Mouse (Mus musculus) heart, embryonic 12.5 days (tissue): ENCODE results near the gene Bmpr1b. TPM values are rescaled to one million over a fixed set of nuclear protein-coding genes. Genes with fewer than 3 reads are reported as not detected.

Experiments used
- ATAC-seq: fragments of 200-750 bp; cut with Nextera tagmentation; 2 replicates; pipeline ENCODE4 v1.8.0; 2017; ENCODE audit warnings: moderate TSS enrichment, moderate library complexity; ENCODE audit not compliant: insufficient number of reproducible peaks, low FRiP score
- H3K27ac ChIP-seq: fragments of 300-500 bp; sonication (generic); 2 replicates; pipeline ENCODE4 v1.5.1; 2016; ENCODE audit warnings: mild to moderate bottlenecking, moderate library complexity; ENCODE audit not compliant: poor library complexity, severe bottlenecking
- H3K27me3 ChIP-seq: fragments of 300-500 bp; sonication (generic); replicated peaks from 2 replicates; pipeline ENCODE4 v1.6.1; 2016; ENCODE audit warnings: mild to moderate bottlenecking, moderate library complexity
- H3K36me3 ChIP-seq: fragments of 300-500 bp; sonication (generic); 2 replicates; pipeline ENCODE4 v1.6.1; 2016; ENCODE audit warnings: mild to moderate bottlenecking, moderate library complexity
- H3K4me1 ChIP-seq: fragments of 300-500 bp; sonication (generic); replicated peaks from 2 replicates; pipeline ENCODE4 v1.6.1; 2016; ENCODE audit warnings: mild to moderate bottlenecking
- H3K4me2 ChIP-seq: fragments of 300-500 bp; sonication (generic); 2 replicates; pipeline ENCODE4 v1.6.1; 2016; ENCODE audit warnings: mild to moderate bottlenecking, moderate library complexity
- H3K4me3 ChIP-seq: fragments of 300-500 bp; sonication (generic); 2 replicates; pipeline ENCODE4 v1.5.1; 2016; ENCODE audit warnings: mild to moderate bottlenecking
- H3K9ac ChIP-seq: fragments of 300-500 bp; sonication (generic); 2 replicates; pipeline ENCODE4 v1.6.1; 2016; ENCODE audit warnings: mild to moderate bottlenecking, moderate library complexity
- H3K9me3 ChIP-seq: fragments of 300-500 bp; sonication (generic); replicated peaks from 2 replicates; pipeline ENCODE4 v1.6.1; 2016; ENCODE audit warnings: mild to moderate bottlenecking, moderate library complexity
- WGBS: fragments of 180-500 bp; shearing (Covaris S2); methylation state at CpG from one replicate; pipeline ENCODE4 v1.1.7; 2016; 5-methylcytosine and 5-hydroxymethylcytosine counted together
- polyA plus RNA-seq: library from polyadenylated mRNA; unstranded; fragments of >200 nt; fragmentation: Nextera tagmentation; extraction: Ambion mirVana; gene quantifications from 2 replicates; pipeline ENCODE4 v1.2.1, GENCODE M21; 2016

Gene Bmpr1b
- polyA plus RNA-seq, 1 experiment from 2014 or later, result 1.8 TPM

DNA sequence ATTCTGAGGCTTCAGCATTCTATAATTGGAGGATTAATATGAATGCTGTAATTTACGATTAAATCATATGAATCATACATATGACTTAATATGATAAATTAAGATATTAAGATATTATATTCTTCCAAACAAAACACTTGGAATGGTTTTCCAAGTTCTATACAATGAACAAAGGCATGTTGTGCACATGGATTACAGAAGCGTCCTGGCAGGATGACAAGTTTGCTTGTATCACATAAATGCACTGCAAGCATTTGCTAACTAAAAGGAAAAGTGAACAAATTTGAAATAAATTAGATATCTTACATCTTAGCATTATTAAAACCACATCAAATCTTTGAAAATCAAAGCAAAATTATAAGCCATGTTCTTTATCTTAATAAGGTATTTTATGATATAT is 222.4 kb downstream of the Bmpr1b start:
- H3K36me3 ChIP-seq, result no peaks in the 10 kb centered on the region
- H3K9ac ChIP-seq, result no peak overlapping the region
- no peaks in the 10 kb centered on the region for H3K4me1 ChIP-seq
- no peaks in the 10 kb centered on the region for H3K27me3 ChIP-seq
- no peak overlapping the region for H3K4me3 ChIP-seq
- H3K4me2 ChIP-seq, result no peak overlapping the region
- 88% methylated on average over 2 of the region's 2 CpGs for WGBS
- H3K27ac ChIP-seq, result no peak overlapping the region
- H3K9me3 ChIP-seq, result no peaks in the 10 kb centered on the region
- ATAC-seq, result no peak

DNA sequence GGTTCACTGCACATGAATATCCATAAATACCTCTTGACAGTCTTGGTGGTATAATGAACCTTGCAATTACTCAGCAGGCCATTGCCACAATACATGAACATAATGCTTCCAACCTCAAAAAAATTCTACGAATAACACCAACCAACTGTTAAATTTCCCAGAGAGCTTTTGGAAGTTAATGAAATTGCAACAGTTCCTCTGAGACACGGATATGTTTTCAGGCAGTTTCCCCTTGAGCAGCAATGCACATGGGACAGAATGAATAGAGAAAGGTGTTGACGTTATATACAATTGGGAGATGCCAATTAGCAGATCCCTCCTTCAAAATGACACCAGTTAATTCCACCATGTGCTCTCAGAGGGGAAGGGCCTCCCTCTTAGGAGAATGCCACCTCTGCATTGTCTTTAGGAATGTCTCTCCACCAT is 225.9 kb downstream of the Bmpr1b start:
- Histone ChIP-seq H3K27ac (no peak overlapping the region), H3K9ac (no peak overlapping the region), H3K9me3 (no peaks in the 10 kb centered on the region), H3K4me1 (no peaks in the 10 kb centered on the region), H3K4me2 (no peak overlapping the region), H3K4me3 (no peak overlapping the region), H3K27me3 (no peaks in the 10 kb centered on the region), H3K36me3 (no peaks in the 10 kb centered on the region)
- ATAC-seq, result no peak
- 75% methylated on average over 3 of the region's 3 CpGs for WGBS

DNA sequence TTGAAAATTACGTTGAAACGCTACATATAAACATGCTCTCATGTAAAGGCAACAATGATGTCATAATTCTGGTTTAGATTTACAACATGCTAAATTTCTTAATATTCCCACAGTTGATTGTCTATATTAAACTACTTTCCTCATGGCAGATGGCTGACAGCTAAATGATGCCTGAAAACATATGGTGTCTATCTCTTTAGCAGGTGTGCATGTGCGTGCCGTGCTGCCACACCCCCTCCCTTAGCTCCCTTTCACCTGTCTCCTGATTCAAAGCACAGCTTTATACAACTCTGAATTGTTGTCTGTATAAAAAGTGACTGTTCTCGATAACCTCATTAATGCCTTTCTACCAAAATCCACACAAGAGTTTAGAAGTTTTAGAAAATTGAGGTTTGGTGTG is 229.0 kb downstream of the Bmpr1b start:
- H3K27ac ChIP-seq, result no peak overlapping the region
- no peaks in the 10 kb centered on the region for H3K9me3 ChIP-seq
- no peaks in the 10 kb centered on the region for H3K27me3 ChIP-seq
- no peak for ATAC-seq
- no peak overlapping the region for H3K4me2 ChIP-seq
- H3K4me1 ChIP-seq, result 0 out of 2 replicates have a peak, but pooled peaks cover 4% of the 10 kb centered on the region
- H3K9ac ChIP-seq, result no peak overlapping the region
- H3K36me3 ChIP-seq, result no peaks in the 10 kb centered on the region
- no peak overlapping the region for H3K4me3 ChIP-seq
- WGBS, result 90% methylated on average over 5 of the region's 5 CpGs

DNA sequence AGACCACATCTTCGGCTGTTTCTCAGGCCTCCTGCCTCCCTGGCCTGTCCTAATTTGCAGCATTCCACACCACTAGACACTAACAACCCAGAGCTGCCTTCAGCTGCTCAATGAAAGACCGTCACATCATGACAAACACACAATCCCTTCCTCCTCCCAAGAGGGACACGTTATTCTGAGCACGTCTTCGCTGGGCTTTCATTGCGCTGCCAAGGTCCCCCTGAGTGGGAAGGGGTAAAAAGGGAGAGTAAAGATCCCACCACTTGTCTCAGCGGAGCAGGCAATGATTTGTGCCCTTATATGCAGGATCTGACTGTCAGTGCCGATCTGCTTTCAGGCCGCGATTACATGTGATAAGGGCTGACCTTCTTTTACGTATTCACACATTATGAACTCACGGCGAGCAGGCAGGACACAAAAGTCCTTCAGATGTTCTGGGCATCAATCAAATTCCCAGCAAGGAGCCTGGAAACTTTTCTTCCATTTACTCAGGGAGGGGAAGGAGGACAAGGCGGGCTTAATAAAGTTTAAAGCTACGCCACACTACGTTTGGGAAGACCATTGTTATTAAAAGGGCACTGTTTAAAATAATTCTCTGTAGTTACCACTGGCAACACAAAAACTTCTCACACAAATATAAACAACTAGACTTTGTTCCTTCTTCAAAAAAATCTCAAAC is 232.5 kb downstream of the Bmpr1b start:
- no peak overlapping the region; the same call in 1 of the 2 replicates for H3K4me2 ChIP-seq

DNA sequence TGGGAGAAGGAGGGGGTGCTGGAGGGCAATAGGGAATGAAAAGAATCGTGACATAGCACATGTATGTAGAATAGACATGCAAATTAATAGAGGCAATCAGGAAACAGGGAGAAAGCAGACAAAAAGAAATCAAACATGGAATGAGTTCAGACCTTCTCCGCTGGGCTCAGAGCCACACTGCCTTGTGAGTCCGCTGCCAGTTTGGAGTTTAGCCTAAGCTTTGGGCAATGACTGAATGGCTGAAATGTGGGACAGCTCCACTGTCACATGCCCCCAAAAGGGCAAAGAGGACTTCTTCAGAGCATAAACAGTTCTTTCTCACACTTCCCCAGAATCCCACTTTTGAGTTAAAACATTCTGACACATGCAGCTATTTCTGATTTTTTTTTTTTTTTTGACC is 236.3 kb downstream of the Bmpr1b start:
- H3K4me2 ChIP-seq, result no peak overlapping the region
- no peaks in the 10 kb centered on the region for H3K27me3 ChIP-seq
- no peak for ATAC-seq
- H3K9ac ChIP-seq, result no peak overlapping the region
- no peaks in the 10 kb centered on the region for H3K36me3 ChIP-seq
- no peak overlapping the region for H3K4me3 ChIP-seq
- H3K27ac ChIP-seq, result no peak overlapping the region
- 74% methylated on average over 3 of the region's 3 CpGs for WGBS
- H3K9me3 ChIP-seq, result no peaks in the 10 kb centered on the region
- H3K4me1 ChIP-seq, result peaks cover 16% of the 10 kb centered on the region; the same call in 1 of the 2 replicates

More for the DNA sequence above, 232.5 kb downstream of the Bmpr1b start:
- Histone ChIP-seq H3K9me3 (no peaks in the 10 kb centered on the region), H3K27ac (no peak overlapping the region), H3K27me3 (no peaks in the 10 kb centered on the region), H3K36me3 (no peaks in the 10 kb centered on the region), H3K4me3 (no peak overlapping the region), H3K4me1 (peaks cover 11% of the 10 kb centered on the region; the same call in 1 of the 2 replicates), H3K9ac (no peak overlapping the region)
- 48% methylated on average over 16 of the region's 16 CpGs for WGBS
- no peak for ATAC-seq

DNA sequence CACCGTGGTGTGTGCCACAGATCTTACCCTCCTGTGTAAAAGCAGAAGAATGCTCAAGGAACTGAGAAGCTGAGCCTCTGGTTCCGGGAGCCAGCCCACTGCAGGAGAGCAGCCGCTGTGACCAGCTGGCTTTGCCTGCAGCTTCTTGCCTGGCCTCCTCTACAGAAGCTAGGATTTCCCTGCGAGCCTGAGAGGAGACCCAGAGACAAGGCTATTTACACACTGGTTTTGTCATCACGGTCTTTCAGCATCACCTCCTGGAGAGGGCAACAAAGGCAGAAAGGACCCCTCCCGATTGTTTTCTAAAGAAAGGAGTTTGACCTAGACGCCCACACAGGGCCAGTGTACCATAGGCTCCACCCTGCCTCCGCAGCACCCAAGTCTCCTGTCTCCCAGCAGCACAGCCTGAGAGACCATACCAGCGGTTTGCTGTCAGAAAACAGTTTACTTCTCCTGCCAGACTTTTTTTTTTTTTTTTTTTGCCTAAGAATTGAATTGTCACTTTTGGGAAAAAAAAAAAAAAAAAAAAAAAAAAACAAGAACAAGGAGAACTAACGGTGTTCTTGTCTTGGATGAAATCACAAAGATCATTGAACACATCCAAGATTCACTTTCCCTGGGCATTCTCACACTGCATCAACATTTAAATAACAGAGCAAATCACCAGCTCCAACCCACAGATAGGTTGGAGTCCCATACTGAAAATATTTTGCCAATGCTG is 237.7 kb downstream of the Bmpr1b start:
- H3K36me3 ChIP-seq, result no peaks in the 10 kb centered on the region
- H3K27me3 ChIP-seq, result no peaks in the 10 kb centered on the region
- H3K9ac ChIP-seq, result peak overlapping the region; percentile 58
- no peak overlapping the region for H3K27ac ChIP-seq
- no peaks in the 10 kb centered on the region for H3K9me3 ChIP-seq
- peak overlapping the region; percentile 38 for H3K4me3 ChIP-seq
- H3K4me2 ChIP-seq, result peak overlapping the region; percentile 72
- peaks cover 12% of the 10 kb centered on the region; the same call in 1 of the 2 replicates for H3K4me1 ChIP-seq
- ATAC-seq, result no peak
- 6% methylated on average over 10 of the region's 10 CpGs for WGBS

DNA sequence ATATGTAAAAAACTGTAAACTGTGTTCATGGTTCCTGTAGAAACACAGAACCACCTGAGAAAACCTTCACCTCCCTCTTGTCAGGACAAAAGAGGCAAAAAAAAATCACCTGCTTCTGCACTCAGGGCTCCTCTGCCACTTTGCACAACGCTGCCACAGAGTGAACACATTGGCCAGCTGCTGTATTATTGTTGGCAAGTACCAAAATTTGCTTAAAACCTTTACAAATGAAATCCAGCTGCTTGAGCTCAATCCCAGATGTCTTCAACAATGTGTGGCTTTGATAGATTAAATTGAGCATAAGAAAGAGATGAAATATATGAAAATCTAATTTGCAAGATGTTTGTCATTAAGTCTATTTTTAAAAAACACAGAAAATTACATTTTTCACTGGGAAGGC is 245.8 kb downstream of the Bmpr1b start:
- no peak for ATAC-seq
- no peaks in the 10 kb centered on the region for H3K4me1 ChIP-seq
- no peak overlapping the region for H3K27ac ChIP-seq
- H3K9ac ChIP-seq, result no peak overlapping the region
- no peak overlapping the region for H3K4me3 ChIP-seq
- H3K4me2 ChIP-seq, result no peak overlapping the region
- no peaks in the 10 kb centered on the region for H3K9me3 ChIP-seq
- 50% methylated on average over 1 of the region's 1 CpGs for WGBS
- H3K27me3 ChIP-seq, result no peaks in the 10 kb centered on the region
- H3K36me3 ChIP-seq, result no peaks in the 10 kb centered on the region

DNA sequence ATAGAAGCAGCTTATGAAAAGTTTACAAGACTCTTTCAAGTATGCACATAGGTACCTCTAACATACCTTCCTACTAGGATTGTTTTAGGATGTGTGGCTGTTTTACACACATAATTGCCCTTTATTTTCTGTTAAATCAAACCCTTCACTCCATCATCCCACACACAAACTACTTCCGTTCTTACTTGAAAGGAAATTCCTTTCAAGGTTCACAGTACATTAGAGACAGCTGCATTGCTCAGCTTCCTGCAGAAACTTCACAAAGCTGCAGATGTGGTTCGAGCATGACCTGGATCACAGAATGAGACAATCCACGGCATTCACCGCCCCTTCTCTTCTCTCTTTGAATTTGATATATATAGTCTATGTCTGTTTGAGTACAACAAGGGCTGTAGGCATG is 248.1 kb downstream of the Bmpr1b start:
- H3K4me3 ChIP-seq, result no peak overlapping the region
- no peak overlapping the region for H3K27ac ChIP-seq
- H3K9me3 ChIP-seq, result no peaks in the 10 kb centered on the region
- no peaks in the 10 kb centered on the region for H3K4me1 ChIP-seq
- no peak for ATAC-seq
- 52% methylated on average over 4 of the region's 4 CpGs for WGBS
- no peak overlapping the region for H3K4me2 ChIP-seq
- H3K27me3 ChIP-seq, result no peaks in the 10 kb centered on the region
- H3K36me3 ChIP-seq, result no peaks in the 10 kb centered on the region
- H3K9ac ChIP-seq, result no peak overlapping the region

DNA sequence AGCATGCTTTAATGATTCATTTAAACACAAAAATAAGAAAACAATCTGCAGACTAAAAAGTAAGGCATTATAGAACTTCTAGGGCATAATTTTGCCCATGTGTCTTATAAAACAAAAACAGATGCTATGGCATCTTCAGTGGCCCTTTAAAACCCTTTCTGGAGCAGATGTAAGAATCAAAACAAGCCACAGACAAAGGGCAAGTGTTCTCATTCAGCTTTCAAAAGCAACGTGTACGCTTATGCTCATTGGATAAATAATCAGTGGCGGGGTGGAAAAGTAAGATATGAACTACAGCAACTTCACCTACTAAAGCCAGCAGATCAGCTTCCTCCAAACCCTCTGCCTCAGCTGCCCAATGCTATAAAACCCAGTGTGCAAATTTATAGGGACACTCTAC is 249.6 kb downstream of the Bmpr1b start:
- Histone ChIP-seq H3K4me1 (no peaks in the 10 kb centered on the region), H3K4me3 (no peak overlapping the region), H3K27ac (no peak overlapping the region), H3K9ac (no peak overlapping the region), H3K4me2 (no peak overlapping the region), H3K36me3 (no peaks in the 10 kb centered on the region), H3K9me3 (no peaks in the 10 kb centered on the region), H3K27me3 (no peaks in the 10 kb centered on the region)
- 43% methylated on average over 3 of the region's 3 CpGs for WGBS
- ATAC-seq, result no peak

DNA sequence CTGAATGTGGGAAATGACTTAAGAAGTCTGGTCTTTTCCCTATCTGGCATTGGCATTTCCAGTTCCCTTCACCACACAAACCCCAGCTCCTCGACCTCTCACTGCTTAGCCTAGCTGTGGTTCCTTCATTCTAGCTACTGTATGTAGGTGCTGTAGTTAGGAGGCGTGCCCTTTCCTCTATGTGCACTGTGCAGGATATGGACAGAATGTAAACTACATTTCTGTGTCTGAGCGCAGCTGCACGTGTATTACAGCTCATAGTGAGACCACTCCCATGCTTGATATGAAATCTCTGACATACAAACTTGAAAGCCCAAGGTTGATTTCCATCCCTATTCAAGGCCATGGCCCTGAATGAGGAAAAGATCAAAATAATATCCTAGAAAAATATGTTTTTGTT is 252.1 kb downstream of the Bmpr1b start:
- no peak for ATAC-seq
- Histone ChIP-seq H3K9ac (no peak overlapping the region), H3K4me3 (no peak overlapping the region), H3K27me3 (no peaks in the 10 kb centered on the region), H3K27ac (no peak overlapping the region), H3K4me2 (no peak overlapping the region), H3K36me3 (no peaks in the 10 kb centered on the region), H3K4me1 (no peaks in the 10 kb centered on the region), H3K9me3 (no peaks in the 10 kb centered on the region)
- WGBS, result 72% methylated on average over 4 of the region's 4 CpGs

DNA sequence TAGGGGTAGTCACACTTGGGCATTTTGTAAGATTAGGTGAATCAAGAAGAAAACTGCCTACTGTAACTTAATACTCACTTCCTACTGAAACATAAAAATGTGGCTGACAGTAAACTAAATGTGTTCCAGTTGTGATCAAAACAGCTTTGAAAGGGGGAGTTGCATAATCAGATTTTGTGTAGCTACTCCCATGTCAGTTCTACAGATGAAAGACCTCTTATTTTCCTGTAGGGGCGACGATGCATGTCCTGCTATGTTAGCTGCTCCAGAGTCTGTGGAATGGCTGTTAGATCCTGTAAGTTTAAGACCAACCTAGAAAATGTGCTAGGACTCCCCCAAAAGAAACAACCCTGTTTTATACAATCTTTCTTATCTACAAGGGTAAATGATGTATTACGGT is 253.2 kb downstream of the Bmpr1b start:
- 85% methylated on average over 3 of the region's 3 CpGs for WGBS
- Histone ChIP-seq H3K9me3 (no peaks in the 10 kb centered on the region), H3K4me2 (no peak overlapping the region), H3K36me3 (no peaks in the 10 kb centered on the region), H3K4me3 (no peak overlapping the region), H3K27ac (no peak overlapping the region), H3K9ac (no peak overlapping the region), H3K4me1 (no peaks in the 10 kb centered on the region), H3K27me3 (no peaks in the 10 kb centered on the region)
- no peak for ATAC-seq
